Mouse (Mus musculus): Measurements from ENCODE around the gene Kti12.

DNA sequence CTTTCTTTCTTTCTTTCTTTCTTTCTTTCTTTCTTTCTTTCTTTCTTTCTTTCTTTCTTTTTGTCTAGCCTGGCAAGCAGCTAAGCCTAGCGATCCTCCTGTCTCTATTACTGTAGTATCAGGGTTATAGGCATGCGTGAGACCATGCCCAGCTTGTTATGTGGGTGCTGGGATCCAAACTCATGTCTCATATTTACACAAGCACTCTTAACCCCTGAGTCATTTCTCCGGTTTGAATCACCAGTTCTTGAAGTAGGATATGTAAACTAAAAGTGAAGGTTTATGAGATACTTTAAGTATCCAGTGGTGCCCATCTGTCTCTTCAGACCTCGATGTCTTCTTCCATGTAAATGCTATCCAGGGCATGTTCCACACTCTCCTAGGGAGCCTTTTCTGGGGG, 39.9 kb downstream of the Kti12 start:
- TF ChIP-seq CTCF (IDR thresholded peaks at IDR 0.05; ENCODE audit: extremely low read depth, insufficient read length, insufficient replicate concordance, low read depth, low read length) (no peak), POLR2A (IDR thresholded peaks at IDR 0.05; ENCODE audit: low read depth, low read length) (no peak)

Data from small intestine, adult 2 months (tissue).